Mouse (Mus musculus) testis, adult 2 months (tissue): Measurements from ENCODE around the gene Tcf7l1. TPM values are rescaled to one million over a fixed set of nuclear protein-coding genes. Genes with fewer than 3 reads are reported as not detected.

Experiments
- H3K27ac ChIP-seq: fragments of 200-500 bp; 2 replicates; pipeline ENCODE4 v1.5.1; 2012; ENCODE audit warnings: low read depth, low read length; ENCODE audit not compliant: control insufficient read depth, insufficient read depth
- H3K27me3 ChIP-seq: fragments of 200-500 bp; 2 replicates; pipeline ENCODE4 v1.6.1; 2012; ENCODE audit warnings: mild to moderate bottlenecking, low read length, moderate library complexity; ENCODE audit not compliant: control insufficient read depth, insufficient read depth
- H3K36me3 ChIP-seq: fragments of 200-500 bp; 2 replicates; pipeline ENCODE4 v1.6.1; 2012; ENCODE audit warnings: mild to moderate bottlenecking, low read length; ENCODE audit not compliant: control insufficient read depth, insufficient read depth
- H3K4me1 ChIP-seq: fragments of 200-500 bp; 2 replicates; pipeline ENCODE4 v1.6.1; 2012; ENCODE audit warnings: low read length; ENCODE audit not compliant: control insufficient read depth, insufficient read depth
- H3K4me3 ChIP-seq: fragments of 200-500 bp; 2 replicates; pipeline ENCODE4 v1.5.1; 2012; ENCODE audit warnings: low read depth, mild to moderate bottlenecking, low read length, moderate library complexity, mixed read lengths; ENCODE audit not compliant: control insufficient read depth
- CTCF ChIP-seq: fragments of 200-500 bp; IDR thresholded peaks from 2 replicates; pipeline ENCODE4 v1.5.1; 2012; ENCODE audit warnings: low read depth, mild to moderate bottlenecking, inconsistent platforms, low read length, moderate library complexity; ENCODE audit not compliant: control insufficient read depth, insufficient read depth, insufficient replicate concordance
- POLR2A ChIP-seq: fragments of 200-500 bp; IDR thresholded peaks from 2 replicates; pipeline ENCODE4 v1.6.1; 2012; ENCODE audit warnings: low read depth, mild to moderate bottlenecking, inconsistent platforms, low read length, moderate library complexity; ENCODE audit not compliant: control insufficient read depth
- polyA plus RNA-seq: library from polyadenylated mRNA; depleted of rRNA; stranded (reverse); fragments of >200 nt; gene quantifications from 2 replicates; pipeline ENCODE4 v1.2.3, GENCODE M21; 2012

Tcf7l1 gene
- polyA plus RNA-seq, 1 experiment, result 3.0 TPM

GRCm38 (mm10) chr6:72743624-72744041, 45.4 kb downstream of the Tcf7l1 start:
- no peak overlapping the region for H3K27ac ChIP-seq
- H3K36me3 ChIP-seq, result no peaks in the 10 kb centered on the region
- H3K4me1 ChIP-seq, result no peaks in the 10 kb centered on the region; the same call in 1 of the 2 replicates
- no peak overlapping the region for H3K4me3 ChIP-seq
- no peaks in the 10 kb centered on the region for H3K27me3 ChIP-seq
- TF ChIP-seq POLR2A (no peak), CTCF (no peak)

- H3K36me3 ChIP-seq, result no peaks in the 10 kb centered on the region
- no peaks in the 10 kb centered on the region; the same call in 1 of the 2 replicates for H3K4me1 ChIP-seq
- no peaks in the 10 kb centered on the region for H3K27me3 ChIP-seq
- TF ChIP-seq POLR2A, result no peak
- TF ChIP-seq CTCF, result no peak
- H3K27ac ChIP-seq, result no peak overlapping the region
- no peak overlapping the region for H3K4me3 ChIP-seq
Observed at GRCm38 (mm10) chr6:72742331-72742730, 46.7 kb downstream of the Tcf7l1 start.

GRCm38 (mm10) chr6:72740596-72741421, 48.2 kb downstream of the Tcf7l1 start:
- no peak for TF ChIP-seq POLR2A
- TF ChIP-seq CTCF, result no peak
- no peak overlapping the region for H3K4me3 ChIP-seq
- no peaks in the 10 kb centered on the region for H3K27me3 ChIP-seq
- no peaks in the 10 kb centered on the region for H3K36me3 ChIP-seq
- H3K27ac ChIP-seq, result peak overlapping the region; percentile 47
- H3K4me1 ChIP-seq, result no peaks in the 10 kb centered on the region; the same call in 1 of the 2 replicates

- Histone ChIP-seq H3K27ac (no peak overlapping the region), H3K27me3 (no peaks in the 10 kb centered on the region), H3K4me3 (no peak overlapping the region), H3K4me1 (no peaks in the 10 kb centered on the region; the same call in 1 of the 2 replicates), H3K36me3 (no peaks in the 10 kb centered on the region)
- no peak for TF ChIP-seq CTCF
Observed at GRCm38 (mm10) chr6:72736872-72737271, 52.2 kb downstream of the Tcf7l1 start.

- no peak for TF ChIP-seq POLR2A
- no peak for TF ChIP-seq CTCF
- H3K4me1 ChIP-seq, result no peaks in the 10 kb centered on the region
- H3K36me3 ChIP-seq, result no peaks in the 10 kb centered on the region
- H3K4me3 ChIP-seq, result no peak overlapping the region
- H3K27ac ChIP-seq, result no peak overlapping the region
- H3K27me3 ChIP-seq, result no peaks in the 10 kb centered on the region
Observed at GRCm38 (mm10) chr6:72735206-72735605, 53.8 kb downstream of the Tcf7l1 start.

- H3K27me3 ChIP-seq, result no peaks in the 10 kb centered on the region
- no peak overlapping the region for H3K4me3 ChIP-seq
- H3K36me3 ChIP-seq, result no peaks in the 10 kb centered on the region
- no peak for TF ChIP-seq CTCF
- TF ChIP-seq POLR2A, result no peak
- H3K27ac ChIP-seq, result no peak overlapping the region
- no peaks in the 10 kb centered on the region for H3K4me1 ChIP-seq
Observed at GRCm38 (mm10) chr6:72733375-72733774, 55.7 kb downstream of the Tcf7l1 start.

- H3K27ac ChIP-seq, result no peak overlapping the region
- TF ChIP-seq POLR2A (no peak), CTCF (no peak)
- no peaks in the 10 kb centered on the region for H3K4me1 ChIP-seq
- H3K27me3 ChIP-seq, result no peaks in the 10 kb centered on the region
- H3K36me3 ChIP-seq, result no peaks in the 10 kb centered on the region
- H3K4me3 ChIP-seq, result no peak overlapping the region
Observed at GRCm38 (mm10) chr6:72732109-72732508, 56.9 kb downstream of the Tcf7l1 start.
